Comparison of ENCODE assay signal across 20 mouse cellular contexts in genomic region chr10:12805826-12806225, GRCm38 (mm10).
DNase-seq lines count a peak whose midpoint lies in the region; ATAC-seq lines count a peak whose summit lies in the region.
"Had no signal": no experiment of that assay in that cellular context is flagged by ENCODE, and none has a peak within 500 bp of the region (broad histone marks: within the 10 kb centered on the region; RNA-seq: fewer than 3 reads in every experiment).

No protein-coding gene starts in this region.

- H3K9ac ChIP-seq in hindbrain, embryonic 11.5 days (ENCODE audit: low read depth, low read length), result no peak overlapping the region
- H3K9ac ChIP-seq: embryonic facial prominence, embryonic 13.5 days; forebrain, embryonic 13.5 days; forebrain, postnatal 0 days; heart, embryonic 12.5 days; hindbrain, embryonic 15.5 days had no signal

- peak; percentile 71 for DNase-seq in CD4-positive, CD25-positive, alpha-beta regulatory T cell, adult 2 months (ENCODE audit: low read depth, low spot score)
- DNase-seq in CD8-positive naive resting alpha-beta T cell, adult 2 months (ENCODE audit: low read depth in 2 of 2, low spot score in 2 of 2), result peak; percentile 14 to 28
- no peak for DNase-seq in thymus, postnatal 36 days
- DNase-seq in hindbrain, embryonic 11.5 days (ENCODE audit: low spot score), result no peak
- DNase-seq in lung, postnatal 14 days, result no peak
- DNase-seq: adrenal gland, postnatal 10 days; cerebellum, adult 11-12 months; cerebellum, adult 9-10 months; cerebellum, postnatal 36 days; forebrain, postnatal 0 days; gastrocnemius, postnatal 14 days; heart, adult 2 months; kidney, adult 11 months had no signal

- H3K4me3 ChIP-seq in hindbrain, embryonic 11.5 days (ENCODE audit: low read depth, low read length), result no peak overlapping the region
- H3K4me3 ChIP-seq: embryonic facial prominence, embryonic 13.5 days; forebrain, embryonic 13.5 days; heart, adult 2 months; heart, embryonic 12.5 days; hindbrain, embryonic 10.5 days; hindbrain, embryonic 15.5 days had no signal

- H3K27ac ChIP-seq in hindbrain, embryonic 11.5 days (ENCODE audit: low read depth, low read length), result no peak overlapping the region
- H3K27ac ChIP-seq: embryonic facial prominence, embryonic 13.5 days; forebrain, embryonic 13.5 days; heart, adult 2 months; hindbrain, embryonic 10.5 days; hindbrain, embryonic 15.5 days had no signal

- ATAC-seq in inflammation-experienced regulatory T-cells, adult 6 months, result peak; percentile 88
- 0 out of 2 replicates have a peak, but pooled peaks have one; percentile 9 for ATAC-seq in neutrophil, adult 5-6 weeks (ENCODE audit: extremely low read depth, insufficient number of reproducible peaks, low FRiP score, poor library complexity, severe bottlenecking)
- ATAC-seq in hindbrain, embryonic 11.5 days (ENCODE audit: low FRiP score), result no peak
- ATAC-seq: forebrain, embryonic 13.5 days; forebrain, postnatal 0 days had no signal

- H3K36me3 ChIP-seq in hindbrain, embryonic 11.5 days (ENCODE audit: control insufficient read depth, insufficient read depth, low read length), result no peaks in the 10 kb centered on the region
- H3K36me3 ChIP-seq: embryonic facial prominence, embryonic 13.5 days; heart, embryonic 12.5 days; hindbrain, embryonic 10.5 days; hindbrain, embryonic 15.5 days had no signal

- no peaks in the 10 kb centered on the region for H3K27me3 ChIP-seq in hindbrain, embryonic 11.5 days (ENCODE audit: control insufficient read depth, insufficient read depth, low read length)
- H3K27me3 ChIP-seq: embryonic facial prominence, embryonic 13.5 days; forebrain, embryonic 13.5 days; heart, embryonic 12.5 days; hindbrain, embryonic 15.5 days had no signal

- WGBS in hindbrain, embryonic 11.5 days, result 53% methylated on average over 2 of the region's 2 CpGs

- H3K9me3 ChIP-seq in hindbrain, embryonic 11.5 days (ENCODE audit: control insufficient read depth, low read length), result no peaks in the 10 kb centered on the region
- H3K9me3 ChIP-seq: embryonic facial prominence, embryonic 13.5 days; forebrain, embryonic 13.5 days; heart, embryonic 12.5 days; hindbrain, embryonic 10.5 days; hindbrain, embryonic 15.5 days had no signal

- H3K4me2 ChIP-seq in hindbrain, embryonic 11.5 days (replicated peaks; ENCODE audit: low read depth, low read length), result no peak overlapping the region
- H3K4me2 ChIP-seq: embryonic facial prominence, embryonic 13.5 days; forebrain, embryonic 13.5 days; heart, embryonic 12.5 days; hindbrain, embryonic 15.5 days had no signal

- peaks cover 2% of the 10 kb centered on the region; the same call in 1 of the 2 replicates for H3K4me1 ChIP-seq in hindbrain, embryonic 11.5 days (replicated peaks; ENCODE audit: control insufficient read depth, insufficient read depth, low read length)
- H3K4me1 ChIP-seq: forebrain, embryonic 13.5 days had no signal

Comparison
In these comparisons a context has a peak if more than half of its experiments do, and no peak if none do; other contexts are left out.
1. DNase-seq: peak in CD4-positive, CD25-positive, alpha-beta regulatory T cell, adult 2 months (single experiment) and CD8-positive naive resting alpha-beta T cell, adult 2 months (2 of 2); none in thymus, postnatal 36 days (0 of 2), hindbrain, embryonic 11.5 days (single experiment) and lung, postnatal 14 days (single experiment).